In genomic region chr11:61486458-61487219, GRCm38 (mm10) we compare ENCODE assay signal across 11 mouse cellular contexts. TPM values are rescaled to one million over a fixed set of nuclear protein-coding genes. Genes with fewer than 3 reads are reported as not detected.
DNase-seq lines count a peak whose midpoint lies in the region; ATAC-seq and TF ChIP-seq lines count a peak whose summit lies in the region.
"Had no signal": no experiment of that assay in that cellular context is flagged by ENCODE, and none has a peak within 500 bp of the region (broad histone marks: within the 10 kb centered on the region; RNA-seq: fewer than 3 reads in every experiment).

No protein-coding gene starts in this region.

- H3K27ac ChIP-seq in heart, embryonic 12.5 days (ENCODE audit: poor library complexity, severe bottlenecking), result 0 out of 2 replicates have a peak overlapping the region, but pooled peaks have one; percentile 1
- H3K27ac ChIP-seq in heart, adult 2 months, result no peak overlapping the region
- H3K27ac ChIP-seq in lung, postnatal 0 days (ENCODE audit: low read length), result peak overlapping the region; percentile 83
- peak overlapping the region; percentile 98 for H3K27ac ChIP-seq in intestine, embryonic 14.5 days (ENCODE audit: low read depth)
- peak overlapping the region; percentile 99; the same call in 1 of the 2 replicates for H3K27ac ChIP-seq in stomach, embryonic 14.5 days (ENCODE audit: low read length)

- H3K4me3 ChIP-seq in heart, embryonic 12.5 days, result peak overlapping the region; percentile 34
- no peak overlapping the region for H3K4me3 ChIP-seq in heart, adult 2 months
- H3K4me3 ChIP-seq in lung, postnatal 0 days (ENCODE audit: low read depth, low read length), result peak overlapping the region; percentile 37
- peak overlapping the region; percentile 45 for H3K4me3 ChIP-seq in intestine, embryonic 14.5 days (ENCODE audit: low read depth, low read length)
- H3K4me3 ChIP-seq in stomach, embryonic 14.5 days (ENCODE audit: low read depth, low read length), result peak overlapping the region; percentile 44

- H3K9me3 ChIP-seq in heart, embryonic 12.5 days (replicated peaks), result no peaks in the 10 kb centered on the region
- no peaks in the 10 kb centered on the region for H3K9me3 ChIP-seq in lung, postnatal 0 days (ENCODE audit: low read length)
- no peaks in the 10 kb centered on the region for H3K9me3 ChIP-seq in intestine, embryonic 14.5 days (ENCODE audit: control insufficient read depth, low read length)
- no peaks in the 10 kb centered on the region for H3K9me3 ChIP-seq in stomach, embryonic 14.5 days (ENCODE audit: control insufficient read depth, low read depth, low read length)

- DNase-seq in heart, adult 2 months, result no peak
- no peak for DNase-seq in lung, postnatal 0 days (ENCODE audit: low spot score)
- no peak for DNase-seq in lung, postnatal 36 days
- DNase-seq in intestine, embryonic 14.5 days (ENCODE audit: low spot score), result no peak
- no peak for DNase-seq in urinary bladder, postnatal 4 days (ENCODE audit: low spot score in 2 of 2)
- DNase-seq in gastrocnemius, postnatal 36 days, result no peak

- 85% methylated on average over 14 of the region's 14 CpGs for WGBS in heart, embryonic 12.5 days
- WGBS in heart, adult 2 months, result 86% methylated on average over 14 of the region's 14 CpGs
- 74% methylated on average over 14 of the region's 14 CpGs for WGBS in lung, postnatal 0 days
- 84% methylated on average over 14 of the region's 14 CpGs for WGBS in intestine, embryonic 14.5 days
- 80% methylated on average over 14 of the region's 14 CpGs for WGBS in stomach, embryonic 14.5 days

- TF ChIP-seq POLR2A in heart, adult 2 months (IDR thresholded peaks at IDR 0.05; ENCODE audit: insufficient read depth, low read depth, low read length), result no peak

- no peaks in the 10 kb centered on the region for H3K79me2 ChIP-seq in heart, adult 2 months (replicated peaks; ENCODE audit: control insufficient read depth, insufficient read depth, low read length)

- no peak for TF ChIP-seq EP300 in heart, adult 2 months (IDR thresholded peaks at IDR 0.05; ENCODE audit: insufficient read depth, low read depth, low read length)
- no peak for TF ChIP-seq EP300 in lung, postnatal 0 days (IDR thresholded peaks at IDR 0.05)

- ATAC-seq in heart, embryonic 12.5 days (ENCODE audit: insufficient number of reproducible peaks, low FRiP score), result no peak
- 0 out of 2 replicates have a peak, but pooled peaks have one; percentile 4 for ATAC-seq in lung, postnatal 0 days
- no peak for ATAC-seq in intestine, embryonic 14.5 days (replicated peaks; ENCODE audit: low FRiP score, low TSS enrichment, low read depth)
- ATAC-seq in stomach, embryonic 14.5 days (ENCODE audit: insufficient number of reproducible peaks, insufficient read depth, low FRiP score, low read depth), result no peak

- peak overlapping the region; percentile 55 for H3K4me2 ChIP-seq in heart, embryonic 12.5 days
- H3K4me2 ChIP-seq in lung, postnatal 0 days (replicated peaks; ENCODE audit: low read depth, low read length), result peak overlapping the region; percentile 45
- H3K4me2 ChIP-seq in intestine, embryonic 14.5 days (ENCODE audit: low read length), result peak overlapping the region; percentile 67
- H3K4me2 ChIP-seq in stomach, embryonic 14.5 days (replicated peaks; ENCODE audit: low read depth, low read length), result peak overlapping the region; percentile 67

- peaks cover 40% of the 10 kb centered on the region for H3K36me3 ChIP-seq in heart, embryonic 12.5 days
- no peaks in the 10 kb centered on the region for H3K36me3 ChIP-seq in heart, adult 2 months (ENCODE audit: control insufficient read depth, insufficient read depth, low read length)
- H3K36me3 ChIP-seq in lung, postnatal 0 days (ENCODE audit: insufficient read depth, low read length), result peaks cover 26% of the 10 kb centered on the region; the same call in 1 of the 2 replicates
- H3K36me3 ChIP-seq in intestine, embryonic 14.5 days (ENCODE audit: control insufficient read depth, insufficient read depth, low read length), result peaks cover 42% of the 10 kb centered on the region
- H3K36me3 ChIP-seq in stomach, embryonic 14.5 days (ENCODE audit: control insufficient read depth, insufficient read depth, low read length), result peaks cover 37% of the 10 kb centered on the region

- intact Hi-C loops in heart, adult 2 months (cut with DNase I), result no loop called here
- intact Hi-C loops in gastrocnemius, postnatal 36 days (cut with DNase I), result loop anchor here (5.0 kb wide), 1 partner anchor 49 kb away; no protein-coding TSS in a partner anchor

- peaks cover 49% of the 10 kb centered on the region for H3K4me1 ChIP-seq in heart, embryonic 12.5 days (replicated peaks)
- H3K4me1 ChIP-seq in heart, adult 2 months (ENCODE audit: control insufficient read depth, insufficient read depth, low read length), result peaks cover 2% of the 10 kb centered on the region; the same call in 1 of the 2 replicates
- no peaks in the 10 kb centered on the region for H3K4me1 ChIP-seq in lung, postnatal 0 days (ENCODE audit: insufficient read depth, low read depth, low read length)
- peaks cover 28% of the 10 kb centered on the region for H3K4me1 ChIP-seq in intestine, embryonic 14.5 days (replicated peaks; ENCODE audit: control insufficient read depth, insufficient read depth, low read length)
- peaks cover 22% of the 10 kb centered on the region for H3K4me1 ChIP-seq in stomach, embryonic 14.5 days (ENCODE audit: control insufficient read depth, insufficient read depth, low read length)

- no peak overlapping the region for H3K9ac ChIP-seq in heart, embryonic 12.5 days
- H3K9ac ChIP-seq in heart, adult 2 months (ENCODE audit: low read depth, low read length), result no peak overlapping the region
- peak overlapping the region; percentile 23 for H3K9ac ChIP-seq in lung, postnatal 0 days (replicated peaks; ENCODE audit: low read depth)
- H3K9ac ChIP-seq in intestine, embryonic 14.5 days (ENCODE audit: low read length), result no peak overlapping the region
- H3K9ac ChIP-seq in stomach, embryonic 14.5 days (replicated peaks; ENCODE audit: low read depth, low read length), result peak overlapping the region; percentile 66

- H3K27me3 ChIP-seq in heart, embryonic 12.5 days (replicated peaks), result no peaks in the 10 kb centered on the region
- H3K27me3 ChIP-seq in heart, adult 2 months (ENCODE audit: control insufficient read depth, insufficient read depth, low read length), result no peaks in the 10 kb centered on the region
- H3K27me3 ChIP-seq in lung, postnatal 0 days (replicated peaks; ENCODE audit: insufficient read depth, low read length), result no peaks in the 10 kb centered on the region
- no peaks in the 10 kb centered on the region for H3K27me3 ChIP-seq in intestine, embryonic 14.5 days (replicated peaks; ENCODE audit: control insufficient read depth, insufficient read depth, low read length)
- no peaks in the 10 kb centered on the region for H3K27me3 ChIP-seq in stomach, embryonic 14.5 days (ENCODE audit: control insufficient read depth, insufficient read depth, low read length)

- no peak for TF ChIP-seq CTCF in heart, adult 2 months (IDR thresholded peaks at IDR 0.05)
- no peak for TF ChIP-seq CTCF in lung, postnatal 0 days (IDR thresholded peaks at IDR 0.05)

RNA-seq across cellular contexts. Expression of gene Mfap4, which starts 1.4 kb away (rescaled TPM):
- polyA plus RNA-seq in heart, embryonic 12.5 days (2016; fragmentation: Nextera tagmentation; extraction: Ambion mirVana), result 72.4 and 76.0 TPM in 2 replicates
- 10 to 100 TPM; 18.4 to 22.9 TPM for total RNA-seq in heart, adult 2 months (2021)
- 125 and 143 TPM in 2 replicates for polyA plus RNA-seq in heart, adult 2 months (2012; rRNA removed)
- 2,152 and 2,309 TPM in 2 replicates for polyA plus RNA-seq in lung, postnatal 0 days (2015; fragmentation: Nextera tagmentation; extraction: Ambion mirVana)
- 239 and 268 TPM in 2 replicates for polyA plus RNA-seq in intestine, embryonic 14.5 days (2014; fragmentation: Nextera tagmentation; extraction: Ambion mirVana)
- 367 and 408 TPM in 2 replicates for polyA plus RNA-seq in stomach, embryonic 14.5 days (2014; fragmentation: Nextera tagmentation; extraction: Ambion mirVana)
- total RNA-seq in gastrocnemius, postnatal 36 days (2021), result 10 to 100 TPM; 26.7 to 34.9 TPM
- total RNA-seq: CH12.LX; megakaryocyte-erythroid progenitor cell, adult 5-6 weeks had no signal

RNA-seq across cellular contexts. Expression of gene Mapk7, which starts 7.6 kb away (rescaled TPM):
- polyA plus RNA-seq in heart, embryonic 12.5 days (2016; fragmentation: Nextera tagmentation; extraction: Ambion mirVana), result 33.9 and 35.3 TPM in 2 replicates
- 1 to 10 TPM; 5.5 to 6.0 TPM for total RNA-seq in heart, adult 2 months (2021)
- polyA plus RNA-seq in heart, adult 2 months (2012; rRNA removed), result 11.9 and 12.6 TPM in 2 replicates
- polyA plus RNA-seq in lung, postnatal 0 days (2015; fragmentation: Nextera tagmentation; extraction: Ambion mirVana), result 36.2 and 39.5 TPM in 2 replicates
- 41.9 and 47.3 TPM in 2 replicates for polyA plus RNA-seq in intestine, embryonic 14.5 days (2014; fragmentation: Nextera tagmentation; extraction: Ambion mirVana)
- polyA plus RNA-seq in stomach, embryonic 14.5 days (2014; fragmentation: Nextera tagmentation; extraction: Ambion mirVana), result 47.4 and 47.7 TPM in 2 replicates
- 1 to 10 TPM; 2.6 to 3.8 TPM for total RNA-seq in gastrocnemius, postnatal 36 days (2021)

RNA-seq across cellular contexts. Expression of gene B9d1, which starts 18.3 kb away (rescaled TPM):
- 9.0 and 11.0 TPM in 2 replicates for polyA plus RNA-seq in heart, embryonic 12.5 days (2016; fragmentation: Nextera tagmentation; extraction: Ambion mirVana)
- 1 to 10 TPM; 8.0 to 9.3 TPM for total RNA-seq in heart, adult 2 months (2021)
- 10.6 and 15.6 TPM in 2 replicates for polyA plus RNA-seq in heart, adult 2 months (2012; rRNA removed)
- 16.8 and 17.1 TPM in 2 replicates for polyA plus RNA-seq in lung, postnatal 0 days (2015; fragmentation: Nextera tagmentation; extraction: Ambion mirVana)
- polyA plus RNA-seq in intestine, embryonic 14.5 days (2014; fragmentation: Nextera tagmentation; extraction: Ambion mirVana), result 34.4 and 37.3 TPM in 2 replicates
- 29.6 and 43.7 TPM in 2 replicates for polyA plus RNA-seq in stomach, embryonic 14.5 days (2014; fragmentation: Nextera tagmentation; extraction: Ambion mirVana)
- total RNA-seq in gastrocnemius, postnatal 36 days (2021), result 1 to 10 TPM; 3.9 to 5.2 TPM

RNA-seq across cellular contexts. Expression of gene Rnf112, which starts 32.7 kb away (rescaled TPM):
- 0.17 and 0.42 TPM in 2 replicates for polyA plus RNA-seq in heart, embryonic 12.5 days (2016; fragmentation: Nextera tagmentation; extraction: Ambion mirVana)
- under 1 TPM; 0.10 to 0.30 TPM for total RNA-seq in heart, adult 2 months (2021)
- polyA plus RNA-seq in heart, adult 2 months (2012; rRNA removed), result 0.15 and 0.18 TPM in 2 replicates
- 0.24 and 0.32 TPM in 2 replicates for polyA plus RNA-seq in lung, postnatal 0 days (2015; fragmentation: Nextera tagmentation; extraction: Ambion mirVana)
- 0.85 and 1.0 TPM in 2 replicates for polyA plus RNA-seq in intestine, embryonic 14.5 days (2014; fragmentation: Nextera tagmentation; extraction: Ambion mirVana)
- 1.4 and 1.6 TPM in 2 replicates for polyA plus RNA-seq in stomach, embryonic 14.5 days (2014; fragmentation: Nextera tagmentation; extraction: Ambion mirVana)
- total RNA-seq in gastrocnemius, postnatal 36 days (2021), result under 1 TPM; 0.07 to 0.23 TPM
- total RNA-seq: CH12.LX; gastrocnemius, adult 18-20 months; megakaryocyte-erythroid progenitor cell, adult 5-6 weeks had no signal

Comparison
In these comparisons a context has a peak if more than half of its experiments do, and no peak if none do; other contexts are left out.
1. H3K9ac ChIP-seq: peak in lung, postnatal 0 days (single experiment) and stomach, embryonic 14.5 days (single experiment); none in heart, embryonic 12.5 days (single experiment), heart, adult 2 months (single experiment) and intestine, embryonic 14.5 days (single experiment).
2. Peak in every context shown above with its lines, with median percentiles within 50 percentile points of each other: H3K4me2 ChIP-seq.